Mouse (Mus musculus) adrenal gland, postnatal 10 days (tissue): ENCODE measurements at regions not wholly inside any gene's neighbourhood (a gene's known extent, or its start where the extent isn't known, plus 50 kb on each side); places are given as distances from the start of the nearest gene placed in this dataset.
A peak's percentile ranks its signal among the peaks of the same experiment; 100 is the strongest.

Source experiments
- DNase-seq: peaks from one replicate; pipeline ENCODE4 v3.0.0; 2021; ENCODE audit warnings: mixed read lengths

DNA sequence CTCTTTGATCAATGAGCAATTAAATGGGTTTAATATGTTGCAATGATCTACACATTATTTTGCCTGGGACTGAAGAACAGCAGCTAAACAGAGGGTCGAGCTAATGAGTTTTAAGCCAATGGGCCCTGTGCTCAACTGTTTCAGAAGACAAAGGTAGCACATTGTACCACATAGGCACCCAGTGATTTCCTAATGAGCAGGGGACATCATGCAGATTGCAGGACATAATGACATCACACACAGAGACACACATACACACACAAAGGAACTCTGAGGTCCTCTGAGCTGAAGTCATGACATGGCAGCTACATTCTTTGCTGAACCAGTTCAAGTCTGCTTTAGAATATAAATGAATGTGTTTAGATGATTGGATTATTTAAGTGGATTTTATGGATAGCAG lies 71.9 kb downstream of the Zfp330 start:
- no peak for DNase-seq

DNA sequence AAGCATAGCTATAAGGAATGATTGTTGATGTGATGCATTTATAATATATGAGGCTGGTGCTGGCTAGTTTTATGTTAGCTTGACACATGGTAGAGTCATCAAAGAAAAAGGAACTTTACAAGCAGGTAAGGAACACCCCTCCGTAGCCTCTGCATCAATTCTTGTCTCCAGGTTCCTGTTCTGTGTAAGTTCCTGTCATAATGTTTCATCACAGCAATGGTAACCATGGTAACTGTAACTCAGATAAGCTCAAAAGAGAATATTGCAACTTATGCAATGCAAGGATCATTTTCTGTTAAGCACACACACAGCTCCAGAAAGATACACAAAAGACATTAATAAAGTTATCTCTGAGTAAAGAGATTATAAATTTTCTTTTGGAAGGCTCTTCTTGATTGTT lies 73.5 kb downstream of the Zfp330 start:
- no peak for DNase-seq

DNA sequence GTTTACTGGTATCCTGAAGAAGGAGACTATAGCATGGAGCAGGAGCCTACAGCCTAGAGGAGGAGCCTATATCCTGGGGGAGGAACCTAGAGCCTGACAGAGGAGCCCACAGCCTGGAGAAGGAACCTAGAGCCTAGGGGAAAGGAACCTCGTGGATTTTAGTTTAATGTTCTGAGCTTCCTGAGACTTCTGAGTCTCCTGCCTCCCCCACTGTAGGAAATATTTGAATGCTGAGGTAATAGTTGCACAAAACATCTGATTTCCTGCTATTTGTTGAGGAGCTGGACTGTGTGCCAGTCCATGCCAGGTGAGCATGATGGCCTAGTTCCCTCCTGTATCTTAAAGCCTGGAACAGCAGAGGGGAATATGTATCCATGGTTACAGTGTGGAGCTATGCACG lies 74.7 kb downstream of the Zfp330 start:
- DNase-seq = no peak

DNA sequence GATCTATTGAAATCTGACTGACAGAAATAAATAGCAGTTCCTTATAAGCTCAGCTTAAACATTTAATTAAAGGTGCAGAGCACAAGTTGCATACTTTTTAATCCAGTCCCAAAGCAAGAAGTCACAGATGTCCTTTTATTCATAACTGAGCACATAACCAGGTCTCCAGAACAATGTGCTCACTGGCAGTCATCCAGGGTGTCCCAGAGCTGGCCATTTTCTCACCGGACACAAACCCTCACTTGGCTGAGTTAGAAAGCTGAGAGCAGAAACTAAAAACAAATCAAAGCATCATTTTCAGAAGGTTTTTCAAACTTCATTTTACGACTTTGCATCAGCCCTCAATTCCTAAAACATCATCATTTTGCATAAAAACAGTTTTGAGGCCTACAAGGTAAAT lies 75.9 kb downstream of the Zfp330 start:
- no peak for DNase-seq

DNA sequence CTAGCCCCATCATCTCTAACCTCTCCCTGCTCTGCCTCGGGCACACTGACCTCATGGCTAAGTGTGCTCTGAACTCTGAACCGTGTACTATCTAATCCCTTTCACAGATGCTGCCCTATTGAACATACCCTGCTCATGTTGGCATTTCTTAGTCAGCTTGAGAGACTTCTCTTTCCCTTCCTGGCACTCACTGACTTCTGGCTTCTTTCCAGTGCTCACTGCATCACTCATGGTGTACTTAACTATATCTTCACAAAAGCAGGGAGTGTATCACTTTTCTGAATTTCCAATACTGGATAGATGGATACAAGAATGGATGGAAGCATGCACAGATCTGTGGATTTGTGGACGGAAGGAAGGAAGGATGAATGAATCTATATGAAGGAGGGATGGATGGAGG lies 80.9 kb downstream of the Zfp330 start:
- no peak for DNase-seq

DNA sequence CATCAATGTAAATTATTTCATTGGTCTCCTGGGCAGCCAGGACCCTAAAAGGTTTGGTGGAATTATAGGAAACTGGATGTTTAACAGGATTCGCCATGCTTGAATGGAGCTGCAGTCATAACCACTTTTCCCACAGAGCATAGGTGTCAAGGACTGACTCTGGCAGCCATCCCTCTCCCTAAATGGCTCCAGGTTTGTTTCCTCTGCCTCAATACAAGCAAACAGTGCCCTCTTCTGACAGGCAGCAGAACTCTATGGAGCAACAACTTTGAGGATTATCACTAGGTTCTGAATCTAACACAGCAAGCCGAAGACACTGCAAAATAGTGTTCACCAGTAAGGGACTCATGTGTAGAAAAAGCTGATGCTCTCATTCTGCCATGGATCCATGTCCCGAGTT lies 84.6 kb downstream of the Zfp330 start:
- peak; percentile 66 for DNase-seq

DNA sequence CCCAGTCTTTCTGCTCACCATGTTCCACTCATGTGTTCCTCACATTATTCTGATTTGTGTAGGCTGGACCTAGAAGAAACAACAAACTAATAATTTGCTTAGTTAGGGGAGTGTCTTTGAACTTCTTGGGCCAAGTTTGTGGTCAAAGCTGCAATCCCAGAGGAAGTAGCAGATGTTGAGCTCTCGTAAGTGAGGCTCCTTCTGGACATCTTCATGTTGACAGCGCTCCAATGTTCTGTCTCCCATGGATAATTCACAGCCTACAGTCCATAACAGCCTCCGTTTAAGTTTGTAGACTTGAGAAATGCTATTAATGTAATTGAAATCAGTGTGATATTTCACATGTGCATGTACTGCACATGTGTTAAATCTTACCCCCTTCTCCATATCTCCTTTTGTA lies 88.0 kb downstream of the Zfp330 start:
- no peak for DNase-seq

DNA sequence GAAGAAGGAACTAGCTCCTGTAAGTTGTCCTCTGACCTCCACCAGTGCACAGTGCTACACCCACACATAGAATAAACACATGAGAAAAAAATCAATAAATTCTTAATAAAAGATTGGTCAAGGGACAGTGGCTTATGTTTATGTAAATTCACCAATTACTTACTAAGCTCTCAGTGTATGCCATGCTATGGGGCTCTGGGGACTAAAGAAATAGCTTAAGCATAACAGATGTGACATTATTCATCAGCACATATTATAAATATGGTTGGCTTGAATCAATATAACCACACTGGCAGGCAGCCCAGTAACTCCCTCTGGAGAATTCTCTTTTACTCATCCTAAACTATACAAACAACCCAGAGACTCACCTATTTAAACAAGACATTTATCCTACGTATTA lies 95.2 kb downstream of the Zfp330 start:
- DNase-seq = no peak

DNA sequence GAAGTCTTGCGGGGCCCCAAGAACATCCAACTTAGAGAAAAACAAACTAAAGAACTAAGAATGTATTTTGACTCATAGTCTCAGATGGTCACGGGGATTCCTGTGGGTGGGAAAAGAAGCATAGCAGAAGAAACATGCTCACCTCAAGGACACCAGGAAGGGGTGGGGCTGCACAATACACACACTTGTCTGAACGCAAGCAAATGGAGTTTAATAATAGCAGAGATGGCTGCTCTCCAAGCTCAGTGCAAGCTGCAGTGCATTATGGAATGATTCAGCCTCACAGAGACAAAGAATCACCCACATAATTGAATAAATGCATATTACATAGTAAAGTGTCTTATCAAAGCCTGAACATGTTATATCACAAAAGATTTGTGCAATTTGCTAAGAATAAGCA lies 96.2 kb downstream of the Zfp330 start:
- DNase-seq = no peak

DNA sequence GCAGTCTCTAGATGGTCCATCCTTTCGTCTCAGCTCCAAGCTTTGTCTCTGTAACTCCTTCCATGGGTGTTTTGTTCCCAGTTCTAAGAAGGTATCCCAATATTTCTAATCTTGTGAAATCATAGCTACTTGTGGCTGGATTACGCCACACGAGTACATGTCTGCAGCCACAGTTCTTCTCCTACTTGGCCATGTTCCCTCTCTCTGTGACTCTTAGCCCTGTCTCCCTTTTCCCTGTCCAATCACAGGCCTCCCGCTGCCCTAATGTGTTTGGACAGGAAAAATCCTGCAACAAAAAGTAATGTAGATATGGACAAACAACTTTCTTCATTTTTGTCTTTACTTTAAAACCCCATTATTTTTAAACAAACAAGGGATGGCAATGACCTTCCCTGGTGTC lies 104.7 kb downstream of the Zfp330 start:
- peak; percentile 14 for DNase-seq

DNA sequence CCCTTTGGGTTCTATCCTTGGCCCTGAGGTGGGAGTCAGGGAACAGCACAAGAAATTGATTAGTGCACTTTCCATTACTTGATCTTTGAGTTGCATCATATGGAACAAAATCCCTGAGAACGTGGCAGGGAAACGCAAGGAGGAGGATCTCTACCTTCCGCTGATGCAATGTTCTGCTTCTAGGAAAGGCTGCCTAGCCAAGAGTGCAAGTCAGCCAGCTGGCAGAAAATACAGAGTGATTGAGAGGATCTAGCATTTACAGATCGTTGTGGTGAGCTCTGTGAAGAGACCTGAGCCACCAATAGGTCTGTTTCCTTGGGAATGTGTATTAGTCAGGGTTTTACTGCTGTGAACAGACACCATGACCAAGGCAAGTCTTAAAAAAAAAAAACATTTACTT lies 108.8 kb downstream of the Zfp330 start:
- DNase-seq = peak; percentile 63

DNA sequence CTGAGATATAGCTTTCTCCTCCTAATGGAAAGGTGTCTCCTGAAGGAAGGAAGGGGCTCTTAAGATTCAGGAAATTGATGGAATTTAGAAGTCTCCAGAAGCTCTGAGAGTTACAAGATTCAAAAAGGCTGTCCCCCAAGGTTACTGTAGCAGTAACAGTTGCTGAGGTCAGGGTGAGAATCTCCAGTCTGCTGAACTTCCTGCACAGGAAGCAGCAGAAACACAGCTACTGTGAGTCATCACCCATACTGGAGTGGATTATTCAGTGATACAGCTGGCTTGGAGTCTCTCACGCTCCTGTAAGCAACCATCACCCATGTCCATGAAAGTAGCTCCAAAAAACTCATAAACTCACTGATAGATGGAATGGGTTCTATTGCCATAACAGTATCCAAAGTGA lies 133.5 kb downstream of the Zfp330 start:
- DNase-seq = no peak

DNA sequence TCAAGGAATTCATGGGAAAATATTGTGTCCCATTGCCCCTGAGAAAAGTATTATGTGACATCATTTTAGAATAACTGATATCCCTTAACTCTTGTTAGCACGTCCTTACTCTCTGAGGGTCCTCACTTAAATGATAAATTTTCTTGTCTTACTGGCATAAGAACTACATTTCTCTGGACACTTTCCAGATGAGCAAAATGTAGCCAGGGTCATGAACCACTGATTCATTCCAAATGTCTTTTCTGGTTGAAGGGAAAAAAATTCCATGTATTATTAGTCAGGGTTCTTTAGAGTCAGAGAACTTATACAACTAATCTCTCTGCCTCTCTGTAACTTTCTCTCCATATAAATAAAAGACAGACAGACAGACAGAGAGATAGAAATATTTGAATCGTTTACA lies 143.5 kb downstream of the Zfp330 start:
- DNase-seq = no peak

DNA sequence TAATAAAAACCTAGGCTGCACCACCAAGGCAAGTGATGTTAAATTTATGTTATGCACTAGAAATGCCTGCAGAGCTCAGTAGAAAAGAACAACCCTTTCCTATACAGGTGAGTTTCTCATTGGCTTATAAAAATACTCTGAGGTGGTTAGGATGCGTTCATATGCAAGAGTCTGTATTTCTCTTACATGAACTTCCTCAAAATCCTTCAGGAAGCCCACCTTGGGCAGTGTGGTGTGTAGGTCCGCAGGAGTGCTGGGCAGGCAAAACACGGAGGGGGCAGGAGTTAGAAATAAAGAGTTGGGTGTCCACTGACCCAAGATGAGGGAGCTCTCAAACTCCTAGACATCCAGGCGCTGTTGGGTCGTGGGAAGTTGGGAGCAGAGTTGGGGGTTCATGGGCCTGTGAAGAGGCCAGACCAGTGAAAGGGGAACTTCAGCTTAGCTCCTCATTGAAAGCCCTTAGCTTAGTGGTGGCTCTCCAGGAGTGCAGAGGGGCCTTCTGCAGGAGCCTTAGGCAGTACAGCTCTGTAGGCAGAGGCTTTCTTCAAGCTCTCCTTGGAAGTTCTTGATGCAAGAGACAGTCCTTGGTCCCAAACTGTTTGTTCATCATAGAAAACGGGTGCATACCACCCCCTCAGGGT lies 150.0 kb downstream of the Zfp330 start:
- no peak for DNase-seq

DNA sequence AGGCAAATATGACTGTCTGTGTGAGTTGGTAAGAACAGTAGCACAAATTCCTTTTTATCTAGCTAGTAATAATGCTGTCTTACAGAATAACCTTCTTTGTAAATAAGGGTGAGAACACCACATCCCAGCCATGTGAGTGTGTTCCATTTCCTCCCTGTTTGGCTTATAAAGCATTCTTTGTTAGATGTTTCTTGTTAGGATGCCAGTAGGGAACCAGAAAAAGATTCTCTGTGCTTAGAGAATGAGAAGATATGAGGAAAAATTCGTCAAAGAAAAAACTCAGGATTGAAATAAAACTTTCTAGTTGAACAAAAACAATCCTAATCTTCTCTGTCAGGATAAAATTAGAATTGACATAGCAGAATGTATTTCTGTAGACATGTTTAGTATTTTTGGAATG lies 155.3 kb downstream of the Zfp330 start:
- DNase-seq = no peak

DNA sequence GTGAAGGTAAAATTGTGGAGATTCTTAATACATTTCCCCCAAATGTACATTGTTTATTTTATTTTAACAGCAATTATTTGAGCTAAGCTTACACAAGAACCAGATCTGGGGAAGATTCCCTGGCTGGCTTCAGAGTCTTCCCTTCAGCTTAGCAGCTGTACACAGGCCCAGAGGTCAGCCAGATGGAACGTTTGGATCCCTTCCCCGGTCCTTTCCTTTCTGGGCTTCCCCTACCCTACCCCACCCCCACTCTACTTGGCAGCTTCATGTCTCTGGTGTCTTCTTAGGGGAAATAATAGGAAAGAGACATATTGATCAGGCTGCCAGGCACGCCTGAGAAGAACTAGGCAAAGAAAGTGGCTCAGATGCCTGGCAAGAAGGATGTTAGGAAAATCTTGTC lies 172.4 kb downstream of the Zfp330 start:
- peak; percentile 45 for DNase-seq

DNA sequence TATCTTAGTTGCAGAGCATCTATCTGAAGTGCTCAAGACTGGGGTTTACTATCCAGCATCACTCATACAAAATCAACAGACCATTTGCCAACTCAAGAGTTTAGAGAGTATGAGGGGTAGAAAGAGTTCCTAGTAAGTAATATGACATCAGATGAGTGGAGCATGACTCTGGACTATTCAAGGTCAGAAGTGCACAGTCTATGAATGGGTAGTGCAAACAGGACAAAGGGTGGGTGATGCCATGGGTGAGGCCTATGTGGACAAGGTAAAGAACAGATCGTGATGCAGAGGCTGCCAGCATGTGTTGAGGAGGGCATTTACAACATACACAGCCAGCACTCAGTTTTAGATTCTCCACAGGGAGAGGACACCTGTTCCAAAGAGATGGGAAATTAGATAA lies 170.4 kb upstream of the Il15 start:
- DNase-seq = no peak

DNA sequence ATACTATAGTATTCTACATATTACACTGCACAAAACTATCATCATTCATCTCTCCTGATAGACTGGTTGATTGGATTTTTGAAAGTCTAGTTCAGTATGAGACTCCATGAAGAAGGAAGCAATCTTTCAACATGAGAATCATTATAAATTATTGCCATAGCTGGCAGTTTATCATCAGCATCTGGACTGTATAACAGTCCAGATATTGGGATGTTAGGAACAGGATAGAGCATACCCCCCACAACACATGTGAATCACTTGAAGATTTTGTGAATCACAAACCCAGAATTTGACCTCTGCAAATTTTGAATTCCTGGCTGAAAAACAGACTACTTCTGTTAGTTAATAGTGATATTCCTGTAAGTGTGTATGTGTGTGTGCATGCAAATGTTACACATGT lies 135.1 kb upstream of the Il15 start:
- no peak for DNase-seq

DNA sequence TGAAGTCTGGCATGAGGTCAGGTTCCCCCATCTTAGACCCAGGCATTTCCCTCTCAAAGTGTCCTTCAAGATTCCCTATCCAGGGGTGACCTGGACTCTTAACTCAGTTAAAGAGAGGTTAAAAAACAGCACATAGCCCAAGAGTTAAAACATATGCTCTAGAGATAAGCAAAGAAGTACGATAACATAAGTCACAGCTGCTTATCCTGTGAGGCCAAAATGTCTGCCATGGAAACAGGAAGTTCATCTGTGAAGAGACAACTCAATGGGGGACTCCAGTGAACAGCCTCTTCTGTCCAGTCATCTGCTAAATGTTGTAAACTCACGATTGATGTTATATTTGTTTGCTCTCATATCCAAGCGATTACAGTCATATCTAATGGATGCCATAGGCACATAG lies 126.1 kb upstream of the Il15 start:
- DNase-seq = no peak

DNA sequence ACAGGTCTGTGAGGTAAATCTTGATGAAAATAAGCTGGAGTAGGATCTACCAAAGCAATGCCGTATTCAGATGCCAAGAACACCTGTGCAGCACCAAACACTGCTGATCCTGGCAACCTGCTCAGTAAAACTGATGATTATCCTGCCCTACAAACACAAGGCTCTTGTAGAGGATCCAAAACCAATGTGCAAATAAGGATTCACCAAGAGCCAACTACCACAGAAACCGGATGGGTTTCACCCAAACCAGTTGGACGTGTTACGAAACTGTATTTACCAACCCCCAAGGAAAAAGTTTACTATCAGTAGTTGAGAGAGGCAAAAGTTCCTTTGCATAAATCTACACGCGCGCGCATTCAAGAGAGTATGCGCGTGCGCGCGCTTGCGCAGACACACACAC lies 120.8 kb upstream of the Il15 start:
- DNase-seq = no peak

DNA sequence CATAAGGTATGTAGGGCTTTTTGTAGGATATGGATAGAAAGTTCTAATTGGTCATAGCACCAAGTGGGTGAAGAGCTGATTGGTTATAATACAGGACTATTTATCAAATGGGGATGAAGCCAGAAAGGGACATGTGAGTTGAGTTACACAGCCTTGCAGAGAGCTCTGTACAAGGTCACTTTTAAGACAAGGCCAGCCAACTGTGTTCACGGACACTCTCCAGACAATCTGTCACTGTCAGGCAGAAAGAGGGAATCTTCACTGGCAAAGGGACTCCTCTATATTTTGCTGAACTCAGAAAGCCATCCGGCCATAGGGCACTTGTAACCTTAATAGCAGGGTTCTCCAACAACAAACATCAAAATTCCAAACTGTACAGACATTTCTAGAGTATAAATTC lies 95.5 kb upstream of the Il15 start:
- peak; percentile 41 for DNase-seq

DNA sequence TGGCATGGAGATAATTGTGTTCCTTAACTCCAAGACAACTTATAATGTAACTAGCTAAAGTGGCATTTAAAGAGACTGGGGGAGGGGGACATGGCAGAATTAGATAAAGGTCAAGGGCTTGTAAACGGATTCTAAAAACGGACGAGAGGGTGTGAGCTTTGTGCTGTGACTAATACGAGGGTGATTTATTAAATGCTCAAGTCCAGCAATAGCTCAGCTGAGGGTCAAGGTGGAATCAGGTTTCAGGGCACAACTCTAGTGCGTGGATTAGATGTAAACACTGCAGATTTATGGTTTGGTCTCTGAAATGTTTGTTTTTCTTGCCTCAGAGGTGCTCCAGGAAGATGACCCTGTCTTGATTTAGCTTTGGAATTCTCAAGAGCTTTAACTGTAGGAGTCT lies 74.8 kb upstream of the Il15 start:
- peak; percentile 37 for DNase-seq

DNA sequence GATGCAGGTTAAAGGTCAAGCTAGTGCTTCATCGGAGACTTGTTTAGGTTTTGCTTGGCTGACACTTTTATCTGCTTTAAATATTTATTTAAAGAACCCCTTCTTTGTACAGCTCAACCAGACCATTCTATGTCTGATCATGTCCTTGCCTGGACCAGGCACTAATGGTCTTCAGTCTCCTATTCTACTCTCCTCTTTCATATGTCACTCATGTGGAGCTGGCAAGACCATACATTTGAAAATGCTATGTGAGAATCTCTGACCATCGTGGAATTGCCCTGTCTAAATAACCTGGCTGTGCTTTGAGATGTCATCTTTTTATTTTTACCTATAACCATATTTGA lies 74.4 kb upstream of the Il15 start:
- DNase-seq = no peak

DNA sequence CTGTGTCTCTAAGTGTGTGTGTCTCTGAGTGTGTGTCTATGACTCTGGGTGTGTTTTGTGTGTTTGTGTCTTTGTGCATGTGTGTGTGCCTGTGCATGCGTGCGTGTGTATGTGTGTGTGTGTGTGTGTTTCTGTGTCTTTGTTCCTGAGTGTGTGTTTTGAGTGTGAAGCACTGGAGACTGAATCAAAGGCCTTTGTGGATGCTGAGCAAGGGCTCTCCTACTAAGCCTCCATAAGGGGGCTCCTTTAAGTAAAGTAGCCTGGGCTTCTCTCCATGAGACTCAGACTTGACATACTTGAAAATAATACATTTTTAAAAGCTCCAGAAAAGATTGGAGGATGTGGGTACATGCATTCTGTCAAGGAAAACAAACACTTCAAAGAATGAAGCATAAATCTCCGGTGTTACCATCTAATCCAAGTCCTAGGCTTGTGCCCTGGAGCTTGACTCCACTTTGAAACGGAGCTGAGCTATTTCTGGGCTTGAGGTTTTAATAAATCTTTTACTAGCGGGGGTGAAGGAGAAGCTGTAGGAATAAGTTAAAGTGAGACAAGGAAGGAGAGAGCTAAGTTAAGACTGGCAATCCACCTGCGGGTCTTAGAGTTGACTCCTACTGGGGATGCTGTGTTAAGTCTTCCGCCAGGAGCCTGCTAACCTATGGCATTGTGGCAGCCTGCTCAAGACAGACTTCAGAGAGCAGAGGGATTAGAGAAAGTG lies 73.8 kb upstream of the Il15 start:
- no peak for DNase-seq

DNA sequence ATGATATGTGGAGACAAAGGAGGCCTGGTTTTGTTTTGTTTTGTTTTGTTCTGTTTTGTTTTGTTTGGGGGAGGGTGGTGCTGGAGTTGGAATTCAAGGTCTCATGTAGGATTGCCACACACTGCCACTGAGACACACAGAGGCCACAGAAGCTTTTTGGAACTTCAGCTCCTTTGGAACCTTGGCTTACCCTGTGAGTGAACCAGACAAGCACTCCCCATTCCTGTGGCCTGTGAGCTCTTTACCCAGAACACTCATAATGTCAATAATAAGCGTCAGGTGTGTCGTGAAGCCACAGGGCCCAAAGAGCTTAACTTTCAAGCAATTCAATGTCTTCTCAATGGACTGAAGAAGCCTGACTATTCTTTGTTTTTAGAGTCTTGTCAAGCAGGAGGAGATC lies 70.2 kb upstream of the Il15 start:
- no peak for DNase-seq
